Mouse (Mus musculus) heart, adult 2 months (tissue): ENCODE data around the gene Thsd4. TPM values are rescaled to one million over a fixed set of nuclear protein-coding genes. Genes with fewer than 3 reads are reported as not detected.

ENCODE experiments used
- DNase-seq, 2 experiments: peaks; one replicate each; pipeline ENCODE4 v3.0.0; 2021
- H3K27ac ChIP-seq: fragments of 200-600 bp; 2 replicates; pipeline ENCODE4 v1.8.1; 2022
- H3K27me3 ChIP-seq: fragments of 200-500 bp; 2 replicates; pipeline ENCODE4 v1.6.1; 2012; ENCODE audit warnings: mild to moderate bottlenecking, low read length, inconsistent platforms, mixed read lengths; ENCODE audit not compliant: control insufficient read depth, insufficient read depth
- H3K36me3 ChIP-seq: fragments of 200-500 bp; 2 replicates; pipeline ENCODE4 v1.6.1; 2012; ENCODE audit warnings: low read length, inconsistent platforms; ENCODE audit not compliant: control insufficient read depth, insufficient read depth
- H3K4me1 ChIP-seq: fragments of 200-500 bp; 2 replicates; pipeline ENCODE4 v1.6.1; 2011; ENCODE audit warnings: low read length; ENCODE audit not compliant: control insufficient read depth, insufficient read depth
- H3K4me3 ChIP-seq: fragments of 200-600 bp; 2 replicates; pipeline ENCODE4 v1.8.1; 2022
- H3K79me2 ChIP-seq: fragments of 200-500 bp; replicated peaks from 2 replicates; pipeline ENCODE4 v1.6.1; 2012; ENCODE audit warnings: mild to moderate bottlenecking, inconsistent platforms, low read length, moderate library complexity, mixed read lengths; ENCODE audit not compliant: control insufficient read depth, insufficient read depth
- H3K9ac ChIP-seq: fragments of 200-500 bp; 2 replicates; pipeline ENCODE4 v1.6.1; 2012; ENCODE audit warnings: low read depth, mild to moderate bottlenecking, control low read depth, inconsistent platforms, low read length, mixed read lengths
- CTCF ChIP-seq: fragments of 200-600 bp; IDR thresholded peaks from 2 replicates; pipeline ENCODE4 v1.8.1; 2022; ENCODE audit warnings: antibody characterized with exemption, mild to moderate bottlenecking, moderate library complexity
- EP300 ChIP-seq: fragments of 200-500 bp; IDR thresholded peaks from 2 replicates; pipeline ENCODE4 v1.6.1; 2011; ENCODE audit warnings: low read depth, low read length, control low read depth; ENCODE audit not compliant: insufficient read depth
- POLR2A ChIP-seq: fragments of 200-500 bp; IDR thresholded peaks from 2 replicates; pipeline ENCODE4 v1.6.1; 2011; ENCODE audit warnings: mild to moderate bottlenecking, low read depth, low read length, control low read depth; ENCODE audit not compliant: insufficient read depth
- WGBS: fragments of 180-500 bp; shearing (Covaris S2); methylation state at CpG from one replicate; pipeline ENCODE4 v1.1.7; 2018; 5-methylcytosine and 5-hydroxymethylcytosine counted together
- intact Hi-C: fragments of 180-260 bp; cut with DNase I; formaldehyde crosslinking; loops from one replicate; pipeline ENCODE4 v1.15.1; 2025
- polyA plus RNA-seq: library from polyadenylated mRNA; depleted of rRNA; stranded (reverse); fragments of >200 nt; gene quantifications from 2 replicates; pipeline ENCODE4 v1.2.3, GENCODE M21; 2012
- total RNA-seq, 2 experiments: library from RNA; stranded (reverse); gene quantifications; 2 replicates each; pipeline ENCODE4 v1.2.3; 2021

The Thsd4 gene
- total and polyA plus RNA-seq, 3 experiments: 3.5 to 5.2 (median 4.3) TPM

- H3K79me2 ChIP-seq: no peaks in the 10 kb centered on the region
- WGBS: 87% methylated on average over 3 of the region's 3 CpGs
- DNase-seq: no peak
- H3K4me1 ChIP-seq: no peaks in the 10 kb centered on the region
- intact Hi-C loops: no loop called here
- no peaks in the 10 kb centered on the region for H3K27me3 ChIP-seq
- no peak overlapping the region for H3K9ac ChIP-seq
- no peak for TF ChIP-seq POLR2A
- no peak for TF ChIP-seq CTCF
- TF ChIP-seq EP300: no peak
- H3K4me3 ChIP-seq: no peak overlapping the region
- H3K36me3 ChIP-seq: no peaks in the 10 kb centered on the region
- H3K27ac ChIP-seq: no peak overlapping the region
These were observed 499.5 kb downstream of the Thsd4 start for GRCm38 (mm10) chr9:60022331-60022730.

- Histone ChIP-seq H3K27ac (no peak overlapping the region), H3K79me2 (no peaks in the 10 kb centered on the region), H3K27me3 (no peaks in the 10 kb centered on the region), H3K9ac (no peak overlapping the region), H3K4me3 (no peak overlapping the region), H3K4me1 (no peaks in the 10 kb centered on the region), H3K36me3 (no peaks in the 10 kb centered on the region)
- intact Hi-C loops: no loop called here
- TF ChIP-seq EP300 (no peak), CTCF (no peak), POLR2A (no peak)
- WGBS: 71% methylated on average over 1 of the region's 1 CpGs
- no peak for DNase-seq
These were observed 501.4 kb downstream of the Thsd4 start for GRCm38 (mm10) chr9:60020444-60020843.

DNA sequence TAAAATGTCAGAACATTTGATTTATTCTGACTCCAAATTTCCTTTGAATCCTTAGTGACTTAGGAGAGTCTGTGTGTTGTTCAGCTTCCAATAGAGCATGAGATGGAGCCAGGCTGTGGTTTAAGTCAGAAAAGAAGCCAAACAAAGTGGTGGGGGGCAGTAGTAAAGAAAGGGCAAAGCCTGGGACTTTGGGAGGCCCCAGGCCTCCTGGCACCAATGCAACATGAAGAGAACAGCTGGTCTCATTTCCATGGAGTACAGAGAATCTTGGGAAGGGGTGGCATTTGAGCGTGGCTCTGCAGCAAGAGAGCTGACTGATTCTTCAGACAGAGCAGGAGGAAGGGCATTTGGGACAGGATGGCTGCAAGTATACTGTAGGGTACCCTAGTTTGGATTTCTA lies 511.6 kb downstream of the Thsd4 start:
- DNase-seq: no peak
- Histone ChIP-seq H3K79me2 (no peaks in the 10 kb centered on the region), H3K36me3 (no peaks in the 10 kb centered on the region), H3K4me3 (no peak overlapping the region), H3K27me3 (no peaks in the 10 kb centered on the region), H3K4me1 (no peaks in the 10 kb centered on the region), H3K9ac (no peak overlapping the region), H3K27ac (no peak overlapping the region)
- no peak for TF ChIP-seq EP300
- TF ChIP-seq CTCF: no peak
- no peak for TF ChIP-seq POLR2A
- intact Hi-C loops: no loop called here
- 58% methylated on average over 1 of the region's 1 CpGs for WGBS

- 42% methylated on average over 7 of the region's 7 CpGs for WGBS
- Histone ChIP-seq H3K27ac (no peak overlapping the region), H3K27me3 (no peaks in the 10 kb centered on the region), H3K4me1 (no peaks in the 10 kb centered on the region), H3K79me2 (no peaks in the 10 kb centered on the region), H3K4me3 (no peak overlapping the region), H3K9ac (no peak overlapping the region), H3K36me3 (no peaks in the 10 kb centered on the region)
- TF ChIP-seq POLR2A: no peak
- intact Hi-C loops: no loop called here
- no peak for DNase-seq
These were observed 512.9 kb downstream of the Thsd4 start for GRCm38 (mm10) chr9:60008936-60009335.

- WGBS: 91% methylated on average over 8 of the region's 8 CpGs
- Histone ChIP-seq H3K4me1 (no peaks in the 10 kb centered on the region), H3K27me3 (no peaks in the 10 kb centered on the region), H3K36me3 (no peaks in the 10 kb centered on the region), H3K9ac (no peak overlapping the region), H3K27ac (no peak overlapping the region), H3K4me3 (no peak overlapping the region), H3K79me2 (no peaks in the 10 kb centered on the region)
- no peak for DNase-seq
- TF ChIP-seq EP300 (no peak), POLR2A (no peak), CTCF (no peak)
- intact Hi-C loops: no loop called here
These were observed 519.5 kb downstream of the Thsd4 start for GRCm38 (mm10) chr9:60002323-60002722.

- Histone ChIP-seq H3K79me2 (no peaks in the 10 kb centered on the region), H3K36me3 (no peaks in the 10 kb centered on the region), H3K4me3 (no peak overlapping the region), H3K27me3 (no peaks in the 10 kb centered on the region), H3K9ac (no peak overlapping the region), H3K27ac (no peak overlapping the region), H3K4me1 (no peaks in the 10 kb centered on the region)
- WGBS: 84% methylated on average over 3 of the region's 3 CpGs
- intact Hi-C loops: no loop called here
- TF ChIP-seq CTCF (no peak), EP300 (no peak), POLR2A (no peak)
- DNase-seq: no peak
These were observed 520.4 kb downstream of the Thsd4 start for GRCm38 (mm10) chr9:60001444-60001843.
